Mouse (Mus musculus) frontal cortex, adult 2 months (tissue): Measurements from ENCODE around the gene Srsf6. TPM values are rescaled to one million over a fixed set of nuclear protein-coding genes. Genes with fewer than 3 reads are reported as not detected.
"Not testable (repeated sequence)": the region's sequence is repeated elsewhere in the genome, so short reads cannot be mapped to it uniquely, and the experiment has no call there.

Source experiments
- DNase-seq, 2 experiments: peaks; one replicate each; pipeline ENCODE4 v3.0.0; 2022; ENCODE audit warnings: low spot score in 1 of 2; ENCODE audit errors: extremely low spot score in 1 of 2
- polyA plus RNA-seq: library from polyadenylated mRNA; depleted of rRNA; stranded (reverse); fragments of >200 nt; gene quantifications from 2 replicates; pipeline ENCODE4 v1.2.3, GENCODE M21; 2012; rRNA removed

The Srsf6 gene
- polyA plus RNA-seq = 164 and 174 TPM in 2 replicates

GRCm38 (mm10) chr2:162931123-162931673, at the start of gene Srsf6:
Gene Srsf6, plus strand, starts transcription at chr2:162931528.
- peak; percentile 79 to 94 for DNase-seq

- DNase-seq = peak; percentile 31 to 43
Observed at GRCm38 (mm10) chr2:162884101-162884500, 47.2 kb upstream of the Srsf6 start.

DNA sequence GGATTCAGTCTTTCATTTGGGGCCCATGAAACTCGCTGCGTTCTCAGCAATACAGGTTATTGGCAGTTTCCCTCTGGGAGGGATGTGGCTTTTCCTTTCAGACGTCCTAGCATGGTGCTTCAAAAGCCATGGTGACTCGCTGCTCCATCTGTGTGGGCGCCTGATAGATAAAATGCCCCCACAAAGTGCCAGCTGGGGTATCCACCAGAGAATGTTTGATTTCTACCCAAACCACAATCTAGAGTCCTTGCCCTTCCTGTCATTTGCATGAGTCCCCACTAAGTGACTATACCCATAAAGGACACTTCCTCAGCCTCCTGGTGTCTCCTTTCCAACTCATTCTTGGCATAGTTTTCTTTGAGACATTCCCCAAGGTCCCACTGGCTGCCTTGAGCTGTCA, 44.2 kb upstream of the Srsf6 start:
- DNase-seq = no peak

DNA sequence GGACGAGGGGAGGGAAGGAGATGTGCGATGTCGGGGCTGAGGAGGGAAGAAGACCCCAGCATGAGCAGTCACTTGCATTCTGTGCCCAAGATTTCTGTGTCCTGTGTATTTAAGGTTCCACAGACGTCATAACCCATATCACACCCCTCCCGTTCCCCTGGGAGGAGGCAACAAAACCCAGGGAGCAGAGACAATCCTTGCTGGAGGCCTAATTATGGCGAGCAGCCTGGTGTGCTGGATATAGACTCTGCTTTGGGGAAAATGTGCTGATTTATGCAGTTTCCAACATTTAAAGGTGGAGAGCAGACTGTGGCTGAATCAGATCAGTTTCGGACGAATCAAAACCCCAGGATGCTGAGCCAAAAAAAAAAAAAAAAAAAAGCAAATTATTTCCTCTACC, 42.7 kb upstream of the Srsf6 start:
- peak; percentile 53 to 76 for DNase-seq

DNA sequence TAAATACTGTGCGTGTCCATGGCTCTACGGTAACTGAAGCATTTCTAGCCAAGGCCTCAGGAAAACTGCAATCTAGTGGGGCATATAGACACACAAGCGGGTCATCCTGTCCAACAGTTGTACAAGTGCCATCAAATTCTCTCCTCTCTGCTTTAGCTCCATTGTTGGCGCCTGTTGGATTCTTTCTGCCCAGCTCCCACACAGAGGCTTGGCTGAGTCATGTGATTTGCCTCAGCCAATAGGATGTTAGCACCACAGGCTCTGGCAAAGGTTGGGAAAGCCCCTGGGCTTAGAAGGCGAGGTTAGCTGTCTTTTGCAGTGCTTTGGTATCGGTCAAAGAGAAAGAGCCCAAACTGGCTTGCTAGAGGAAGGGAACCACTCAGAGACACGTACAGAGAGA, 42.1 kb upstream of the Srsf6 start:
- peak in 1 of 2 experiments; percentile 47 for DNase-seq

- peak in 1 of 2 experiments; percentile 22 for DNase-seq
Observed at GRCm38 (mm10) chr2:162889731-162890130, 41.6 kb upstream of the Srsf6 start.

DNA sequence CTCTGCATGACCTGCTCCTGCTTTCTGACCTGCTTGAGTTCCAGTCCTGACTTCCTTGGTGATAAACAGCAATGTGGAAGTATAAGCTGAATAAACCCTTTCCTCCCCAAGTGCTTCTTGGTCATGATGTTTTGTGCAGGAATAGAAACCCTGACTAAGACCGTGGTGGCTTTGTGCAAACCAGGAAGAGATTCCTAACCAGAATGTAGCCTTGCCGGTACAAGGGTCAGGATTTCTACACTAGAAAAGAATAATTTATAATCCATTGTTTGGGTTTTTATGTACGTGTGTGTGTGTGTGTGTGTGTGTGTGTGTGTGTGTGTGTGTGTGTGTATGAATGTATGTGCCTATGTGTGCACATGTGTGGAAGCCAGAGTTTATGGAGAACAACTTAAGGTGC, 38.3 kb upstream of the Srsf6 start:
- DNase-seq = not testable (repeated sequence)

GRCm38 (mm10) chr2:162899256-162899655, 32.1 kb upstream of the Srsf6 start:
- not testable (repeated sequence) for DNase-seq

DNA sequence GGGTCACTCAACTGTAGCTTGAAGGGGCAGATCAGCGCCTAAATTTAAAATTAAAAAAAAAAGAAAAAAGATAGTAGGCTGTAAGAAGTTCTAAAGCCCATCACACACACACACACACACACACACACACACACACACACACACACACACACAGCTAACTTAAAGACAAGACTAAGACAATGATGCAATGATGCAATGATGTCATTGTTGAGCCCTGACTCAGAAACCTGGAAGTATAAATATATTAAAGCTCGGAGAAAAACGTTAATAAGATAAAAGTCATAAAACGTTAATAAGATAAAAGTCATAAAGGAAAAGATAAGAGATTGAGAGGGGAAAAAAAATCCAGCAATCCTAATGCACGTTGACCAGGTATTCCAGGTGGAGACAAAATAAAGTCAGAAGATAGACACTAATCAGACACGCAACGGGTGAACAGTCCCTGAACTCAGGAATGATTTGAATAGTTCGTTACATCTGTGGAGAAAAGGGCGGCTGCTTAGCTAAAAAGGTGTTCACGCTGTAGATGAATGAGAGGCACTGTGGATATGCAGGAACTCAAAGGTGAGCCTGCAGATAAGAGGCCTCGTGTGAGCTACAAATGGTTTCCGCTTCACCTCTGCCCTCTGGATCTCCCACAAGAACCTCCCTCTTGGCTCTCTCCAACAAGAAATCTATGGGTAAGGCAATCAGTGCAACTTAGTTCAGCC, 31.3 kb upstream of the Srsf6 start:
- DNase-seq = no peak

DNA sequence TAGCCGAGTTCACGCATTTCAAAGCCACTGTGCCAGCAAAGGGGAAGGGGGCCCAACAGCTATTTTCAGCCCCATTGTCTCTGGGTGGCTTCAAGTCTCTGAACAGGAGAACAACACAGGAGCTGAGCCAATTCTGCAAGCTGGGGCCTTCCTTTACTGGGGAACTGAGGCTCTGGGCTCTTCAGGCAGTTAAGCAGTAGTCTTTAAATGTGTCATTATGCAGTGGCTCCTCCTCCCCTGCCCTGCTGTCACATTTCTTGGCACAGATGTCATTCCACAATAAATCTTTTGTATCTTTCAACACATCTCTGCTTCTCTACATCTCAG, 30.8 kb upstream of the Srsf6 start:
- no peak for DNase-seq

GRCm38 (mm10) chr2:162905902-162906301, 25.4 kb upstream of the Srsf6 start:
- no peak for DNase-seq

- DNase-seq = no peak
Observed at GRCm38 (mm10) chr2:162908052-162908491, 23.3 kb upstream of the Srsf6 start.

DNA sequence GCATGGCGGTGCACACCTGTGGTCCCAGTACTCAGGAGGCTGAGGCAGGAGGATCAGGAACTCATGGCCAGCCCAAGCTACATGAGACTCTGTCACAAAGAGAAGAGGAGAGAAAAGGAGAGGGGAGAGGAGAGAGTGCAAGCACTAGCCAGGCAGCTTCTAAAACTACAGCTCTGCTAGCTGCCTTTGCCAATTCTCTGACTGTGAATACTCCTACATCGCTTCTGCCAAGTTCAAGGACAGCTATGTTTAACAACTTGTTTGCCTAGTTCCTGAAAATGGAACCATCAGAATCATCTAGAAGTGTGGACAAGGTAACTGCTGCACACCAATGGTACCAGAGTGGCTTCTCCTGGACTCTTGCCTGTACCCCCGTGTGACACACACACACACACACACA, 17.3 kb upstream of the Srsf6 start:
- DNase-seq = peak in 1 of 2 experiments; percentile 38

DNA sequence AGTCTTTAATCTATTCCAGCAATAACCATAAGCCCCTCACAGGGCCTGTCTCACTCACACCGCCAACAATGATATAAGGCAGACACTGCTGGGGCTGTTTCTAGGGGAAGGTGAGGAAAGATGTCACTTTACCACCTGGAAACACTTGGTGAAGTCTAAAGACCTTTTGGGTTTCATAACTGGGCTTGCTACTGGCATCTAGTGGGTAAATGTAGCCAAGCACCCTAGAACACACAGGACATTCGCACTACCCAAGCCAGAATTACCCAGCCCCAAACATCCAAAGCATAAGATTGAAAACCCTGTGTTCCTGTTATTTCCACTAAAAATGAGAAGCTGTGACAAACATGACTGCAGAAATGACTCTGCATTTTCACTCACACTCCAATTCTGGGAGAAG, 16.8 kb upstream of the Srsf6 start:
- peak in 1 of 2 experiments; percentile 58 for DNase-seq

GRCm38 (mm10) chr2:162919926-162920325, 11.4 kb upstream of the Srsf6 start:
- no peak for DNase-seq

DNA sequence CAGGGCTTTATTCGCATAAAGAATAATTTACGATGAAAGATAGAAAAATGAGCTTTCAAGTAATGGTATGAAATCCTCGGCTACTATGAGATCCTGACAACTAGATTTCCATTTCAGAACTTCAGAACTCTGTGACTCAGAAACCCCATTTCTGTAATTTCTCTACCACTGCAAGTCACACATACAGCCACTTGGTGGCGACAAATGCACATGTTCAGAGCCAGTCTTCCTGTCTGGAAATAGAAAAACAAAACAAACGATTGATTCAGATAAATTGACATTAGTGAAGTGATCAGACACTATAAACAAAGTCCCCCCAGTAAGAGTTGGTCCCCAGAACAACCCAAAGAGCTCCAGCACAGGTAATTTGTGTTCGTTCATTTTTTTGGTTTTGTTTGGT, 9.1 kb upstream of the Srsf6 start:
- DNase-seq = peak in 1 of 2 experiments; percentile 79

DNA sequence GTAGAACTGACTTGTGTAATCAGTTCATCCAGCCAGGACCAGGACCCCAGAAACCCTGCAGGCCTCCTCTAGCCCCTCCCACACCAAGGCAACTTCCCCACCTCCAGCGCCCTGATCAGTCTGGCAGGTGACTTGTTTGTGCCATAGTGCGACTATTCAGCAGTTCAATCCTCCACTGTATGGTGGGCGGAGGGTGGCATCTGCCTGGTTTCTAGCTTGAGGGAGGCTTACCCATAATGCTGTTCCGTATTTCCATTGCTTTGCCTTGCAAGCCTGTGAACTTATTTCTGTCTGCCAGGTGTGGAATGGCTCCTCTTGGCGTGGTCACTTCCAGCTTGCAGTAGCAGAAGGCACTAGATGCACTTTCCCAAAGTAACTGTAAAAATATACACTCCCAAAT, 8.5 kb upstream of the Srsf6 start:
- peak; percentile 38 to 58 for DNase-seq

GRCm38 (mm10) chr2:162924126-162924525, 7.2 kb upstream of the Srsf6 start:
- DNase-seq = no peak

- DNase-seq = no peak
Observed at GRCm38 (mm10) chr2:162927918-162928585, 3.3 kb upstream of the Srsf6 start.

GRCm38 (mm10) chr2:162929704-162930103, 1.6 kb upstream of the Srsf6 start:
- DNase-seq = no peak

GRCm38 (mm10) chr2:162930516-162931122, 709 bp upstream of the Srsf6 start:
- DNase-seq = no peak
